Mouse (Mus musculus) lung, adult 18-20 months (tissue): ENCODE results near the gene A630010A05Rik.
"Not testable (repeated sequence)": the region's sequence is repeated elsewhere in the genome, so short reads cannot be mapped to it uniquely, and the experiment has no call there.

Experiments
- DNase-seq, 2 experiments: peaks; one replicate each; pipeline ENCODE4 v3.0.0; 2022; ENCODE audit warnings: mixed read lengths in 2 of 2

A630010A05Rik gene

DNA sequence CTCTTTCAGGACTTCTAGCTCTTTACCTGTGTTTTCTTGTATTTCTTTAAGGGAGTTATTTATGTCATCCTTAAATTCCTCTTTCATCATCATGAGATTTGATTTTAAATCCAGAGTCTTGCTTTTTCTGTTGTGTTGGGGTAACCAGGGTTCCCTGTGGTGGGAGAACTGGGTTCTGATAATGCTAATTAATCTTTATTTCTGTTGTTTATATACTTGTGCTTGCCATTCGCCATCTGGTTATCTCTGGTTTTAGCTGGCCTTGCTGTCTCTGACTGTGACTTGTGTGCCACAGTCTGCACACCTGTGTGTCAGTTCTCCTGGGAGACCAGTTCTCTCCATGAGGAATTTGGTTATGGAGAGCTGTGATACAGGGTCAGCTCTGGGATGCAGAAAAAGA, at the start of gene A630010A05Rik:
Gene A630010A05Rik (plus strand): TSS at position 301 of the 400 bp plus-strand sequence.
- DNase-seq: no peak

GRCm38 (mm10) chr16:14535766-14536165, 26.4 kb upstream of the A630010A05Rik start:
- DNase-seq: no peak

GRCm38 (mm10) chr16:14557191-14557590, 4.9 kb upstream of the A630010A05Rik start:
- DNase-seq: not testable (repeated sequence)
